Mouse (Mus musculus) neural tube, embryonic 14.5 days (tissue): Measurements from ENCODE around the gene Pcsk7. TPM values are rescaled to one million over a fixed set of nuclear protein-coding genes. Genes with fewer than 3 reads are reported as not detected.

Source experiments
- ATAC-seq: fragments of 200-750 bp; cut with Nextera tagmentation; 2 replicates; pipeline ENCODE4 v1.8.0; 2017; ENCODE audit warnings: low read depth, mild to moderate bottlenecking, moderate TSS enrichment, moderate library complexity
- H3K27ac ChIP-seq: fragments of 300-500 bp; sonication (generic); 2 replicates; pipeline ENCODE4 v1.5.1; 2014; ENCODE audit warnings: low read depth, mild to moderate bottlenecking, control low read depth, low read length, moderate library complexity, mixed read lengths
- H3K27me3 ChIP-seq: fragments of 300-500 bp; sonication (generic); 2 replicates; pipeline ENCODE4 v1.6.1; 2014; ENCODE audit warnings: low read length; ENCODE audit not compliant: control insufficient read depth, insufficient read depth
- H3K36me3 ChIP-seq: fragments of 300-500 bp; sonication (generic); 2 replicates; pipeline ENCODE4 v1.6.1; 2014; ENCODE audit warnings: low read length, mixed read lengths; ENCODE audit not compliant: control insufficient read depth, insufficient read depth
- H3K4me1 ChIP-seq: fragments of 300-500 bp; sonication (generic); 2 replicates; pipeline ENCODE4 v1.6.1; 2014; ENCODE audit warnings: low read length; ENCODE audit not compliant: control insufficient read depth, insufficient read depth
- H3K4me2 ChIP-seq: fragments of 300-500 bp; sonication (generic); 2 replicates; pipeline ENCODE4 v1.6.1; 2014; ENCODE audit warnings: mild to moderate bottlenecking, low read depth, low read length, control low read depth
- H3K4me3 ChIP-seq: fragments of 300-500 bp; sonication (generic); 2 replicates; pipeline ENCODE4 v1.5.1; 2014; ENCODE audit warnings: low read depth, low read length, control low read depth, mixed read lengths
- H3K9ac ChIP-seq: fragments of 300-500 bp; sonication (generic); replicated peaks from 2 replicates; pipeline ENCODE4 v1.6.1; 2014; ENCODE audit warnings: low read depth, mild to moderate bottlenecking, control low read depth, low read length, mixed read lengths
- H3K9me3 ChIP-seq: fragments of 300-500 bp; sonication (generic); 2 replicates; pipeline ENCODE4 v1.6.1; 2016; ENCODE audit warnings: low read length; ENCODE audit not compliant: control insufficient read depth
- WGBS: fragments of 180-500 bp; shearing (Covaris S2); extraction: QIAGEN DNeasy Blood & Tissue Kit; methylation state at CpG from one replicate; pipeline ENCODE4 v1.1.7; 2014; 5-methylcytosine and 5-hydroxymethylcytosine counted together
- polyA plus RNA-seq: library from polyadenylated mRNA; unstranded; fragments of >200 nt; fragmentation: Nextera tagmentation; extraction: Ambion mirVana; gene quantifications from 2 replicates; pipeline ENCODE4 v1.2.1, GENCODE M21; 2014

Pcsk7 gene
- polyA plus RNA-seq, 1 experiment from 2014 or later: 16.5 TPM

GRCm38 (mm10) chr9:45935628-45936210, 29.4 kb downstream of the Pcsk7 start, which contains the start of gene Tagln:
Gene Tagln (minus strand): TSS chr9:45936058.
- H3K27ac ChIP-seq: no peak within 1 kb of the TSS
- peaks cover 14% of the 10 kb centered on the region for H3K36me3 ChIP-seq
- no peaks in the 10 kb centered on the region for H3K27me3 ChIP-seq
- 9% methylated on average over 21 of the region's 21 CpGs for WGBS
- no peak within 1 kb of the TSS for H3K9ac ChIP-seq
- H3K4me1 ChIP-seq: no peaks in the 10 kb centered on the region
- no peaks in the 10 kb centered on the region for H3K9me3 ChIP-seq
- no peak within 1 kb of the TSS for H3K4me3 ChIP-seq
- peak within 1 kb of the TSS; percentile 19; the same call in 1 of the 2 replicates for H3K4me2 ChIP-seq
- ATAC-seq: 0 out of 2 replicates have a peak, but pooled peaks have one; percentile 56

GRCm38 (mm10) chr9:45936883-45937282, 30.6 kb downstream of the Pcsk7 start:
- Histone ChIP-seq H3K9me3 (no peaks in the 10 kb centered on the region), H3K36me3 (peaks cover 22% of the 10 kb centered on the region), H3K4me1 (no peaks in the 10 kb centered on the region), H3K4me3 (no peak overlapping the region), H3K27me3 (no peaks in the 10 kb centered on the region), H3K27ac (no peak overlapping the region), H3K4me2 (no peak overlapping the region), H3K9ac (no peak overlapping the region)
- WGBS: 24% methylated on average over 3 of the region's 3 CpGs
- peak; percentile 68; the same call in 1 of the 2 replicates for ATAC-seq

DNA sequence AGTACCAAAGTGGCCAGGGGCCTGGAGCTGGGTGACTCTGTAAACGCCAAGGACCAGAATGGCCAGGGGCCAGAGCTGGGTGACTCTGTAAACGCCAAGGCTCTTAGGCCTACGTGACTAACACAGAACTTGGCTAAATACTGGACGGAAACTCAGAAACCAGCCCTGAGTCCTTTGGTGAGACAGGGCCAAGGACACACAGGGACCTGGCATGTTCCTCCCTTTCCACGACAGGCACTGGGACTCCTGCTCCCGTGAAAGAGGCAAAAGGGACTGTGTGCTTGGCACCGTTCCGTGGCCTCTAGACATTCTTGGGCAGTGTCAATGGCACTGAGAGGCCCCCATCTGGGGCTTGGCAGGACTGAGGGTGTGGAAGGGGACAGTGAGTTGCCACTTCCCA, 31.8 kb downstream of the Pcsk7 start:
- no peak for ATAC-seq
- Histone ChIP-seq H3K9ac (no peak overlapping the region), H3K4me3 (no peak overlapping the region), H3K36me3 (peaks cover 31% of the 10 kb centered on the region), H3K27me3 (no peaks in the 10 kb centered on the region), H3K4me1 (no peaks in the 10 kb centered on the region), H3K9me3 (no peaks in the 10 kb centered on the region), H3K27ac (no peak overlapping the region), H3K4me2 (no peak overlapping the region)
- 92% methylated on average over 8 of the region's 8 CpGs for WGBS

DNA sequence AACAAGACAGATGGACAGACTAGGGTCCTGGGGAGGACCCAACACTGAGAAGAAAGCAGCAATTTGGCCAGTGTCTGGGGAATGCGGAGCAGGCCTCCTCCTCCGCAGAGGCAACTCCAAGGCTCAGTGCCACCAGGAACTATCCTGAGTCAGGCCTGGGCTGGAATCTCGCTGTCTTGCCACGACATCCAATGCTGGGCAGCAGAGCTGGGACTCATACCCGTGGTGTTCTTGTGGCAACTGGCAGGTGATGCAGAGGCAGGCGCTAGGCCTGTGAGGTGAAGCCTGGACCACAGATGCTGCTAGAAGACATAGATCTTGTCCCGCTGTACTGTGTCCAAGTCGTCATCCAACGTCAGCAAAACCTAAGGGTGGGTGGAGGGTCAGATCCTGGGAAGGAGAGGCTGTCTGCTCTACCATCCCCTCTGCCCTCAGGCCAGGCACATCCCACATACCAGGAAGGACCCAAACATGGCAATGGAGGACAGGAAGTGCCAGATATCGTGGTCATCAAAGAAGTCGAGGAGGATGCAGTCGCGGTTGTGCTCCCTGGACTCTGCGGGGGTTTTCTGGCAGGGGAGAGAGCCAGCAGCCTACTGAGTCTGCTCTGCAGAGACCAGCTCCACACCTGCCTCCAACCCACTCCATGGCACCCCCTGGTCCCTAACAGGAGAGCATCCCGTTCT, 32.8 kb downstream of the Pcsk7 start:
- ATAC-seq: no peak
- WGBS: 89% methylated on average over 15 of the region's 15 CpGs
- no peak overlapping the region for H3K4me3 ChIP-seq
- no peaks in the 10 kb centered on the region for H3K4me1 ChIP-seq
- H3K9me3 ChIP-seq: no peaks in the 10 kb centered on the region
- H3K27ac ChIP-seq: no peak overlapping the region
- no peak overlapping the region for H3K4me2 ChIP-seq
- no peaks in the 10 kb centered on the region for H3K27me3 ChIP-seq
- no peak overlapping the region for H3K9ac ChIP-seq
- H3K36me3 ChIP-seq: peaks cover 39% of the 10 kb centered on the region

DNA sequence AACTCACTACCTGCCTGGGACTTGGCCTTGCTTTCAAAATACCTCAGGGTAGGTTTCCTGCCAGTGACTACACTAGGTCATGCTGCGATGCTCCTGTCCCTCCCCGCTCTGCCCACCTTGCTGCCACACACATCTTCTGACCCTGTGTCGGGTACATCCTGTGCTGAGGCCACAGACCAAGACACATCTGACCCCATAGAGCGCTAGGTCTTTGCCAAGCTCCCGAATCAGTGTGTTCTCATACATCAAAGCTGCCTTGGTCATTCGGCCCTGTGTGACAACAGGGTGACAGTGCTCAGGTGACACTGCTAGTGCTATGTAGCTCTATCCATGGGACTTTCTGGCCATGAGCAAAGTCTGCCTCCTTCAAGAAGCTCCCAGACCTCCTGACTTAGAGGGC, 33.5 kb downstream of the Pcsk7 start:
- ATAC-seq: no peak
- 96% methylated on average over 6 of the region's 6 CpGs for WGBS

DNA sequence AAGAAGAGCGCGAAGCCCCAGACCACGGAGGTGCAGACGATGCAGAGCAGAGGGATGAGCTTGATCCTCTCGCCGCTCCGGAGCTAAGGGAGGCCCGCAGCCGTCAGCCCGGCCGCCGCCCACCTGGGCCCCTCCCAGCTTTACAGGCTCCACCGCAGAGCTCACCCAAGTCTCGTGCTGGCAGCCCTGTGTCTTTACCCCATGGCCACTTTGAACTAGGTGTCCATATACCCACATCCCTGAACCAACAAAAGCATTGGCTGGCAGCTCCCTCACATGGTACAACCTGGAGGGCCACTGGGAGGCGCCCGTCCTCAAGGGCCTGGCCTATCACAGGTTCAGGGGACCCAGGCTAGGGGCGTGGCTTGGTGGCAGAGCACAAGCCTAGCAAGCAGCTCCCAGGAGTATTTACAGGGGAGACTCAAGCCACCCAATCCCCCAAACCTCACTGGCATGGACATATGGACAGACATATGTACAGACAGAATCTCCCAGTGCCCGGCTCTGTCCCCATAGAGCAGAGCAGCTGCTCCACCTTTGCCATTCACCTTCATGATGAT, 35.1 kb downstream of the Pcsk7 start:
- no peaks in the 10 kb centered on the region for H3K9me3 ChIP-seq
- no peaks in the 10 kb centered on the region for H3K27me3 ChIP-seq
- H3K36me3 ChIP-seq: peaks cover 59% of the 10 kb centered on the region
- no peak overlapping the region for H3K9ac ChIP-seq
- H3K4me3 ChIP-seq: no peak overlapping the region
- no peak for ATAC-seq
- no peaks in the 10 kb centered on the region for H3K4me1 ChIP-seq
- WGBS: 54% methylated on average over 18 of the region's 18 CpGs
- H3K27ac ChIP-seq: no peak overlapping the region
- no peak overlapping the region for H3K4me2 ChIP-seq

More for the DNA sequence above, 33.5 kb downstream of the Pcsk7 start:
- no peak overlapping the region for H3K9ac ChIP-seq
- H3K4me1 ChIP-seq: no peaks in the 10 kb centered on the region
- H3K9me3 ChIP-seq: no peaks in the 10 kb centered on the region
- no peak overlapping the region for H3K27ac ChIP-seq
- H3K4me3 ChIP-seq: no peak overlapping the region
- H3K4me2 ChIP-seq: no peak overlapping the region
- no peaks in the 10 kb centered on the region for H3K27me3 ChIP-seq
- peaks cover 46% of the 10 kb centered on the region for H3K36me3 ChIP-seq

DNA sequence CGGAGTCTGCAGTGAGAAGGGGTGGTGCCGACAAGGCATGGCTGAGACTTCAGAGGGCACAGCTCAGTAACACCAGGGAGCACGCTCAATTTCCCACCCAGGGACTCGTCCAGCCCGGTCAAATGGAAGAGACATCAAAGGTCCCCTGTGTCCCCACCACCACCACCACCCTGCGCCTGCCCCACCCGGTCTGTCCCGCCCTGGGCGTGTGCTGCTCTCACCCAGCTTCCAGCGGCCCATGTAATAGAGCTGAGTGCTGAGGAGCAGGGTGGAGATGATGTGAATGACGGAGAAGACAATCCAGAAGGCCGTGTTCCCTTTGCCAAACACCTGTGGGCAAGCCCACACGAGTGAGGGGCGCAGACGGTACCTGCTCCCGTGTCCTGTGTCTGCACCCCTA, 36.2 kb downstream of the Pcsk7 start:
- H3K4me3 ChIP-seq: no peak overlapping the region
- no peaks in the 10 kb centered on the region for H3K9me3 ChIP-seq
- H3K4me1 ChIP-seq: no peaks in the 10 kb centered on the region
- H3K9ac ChIP-seq: no peak overlapping the region
- peaks cover 63% of the 10 kb centered on the region for H3K36me3 ChIP-seq
- H3K4me2 ChIP-seq: no peak overlapping the region
- H3K27ac ChIP-seq: no peak overlapping the region
- H3K27me3 ChIP-seq: no peaks in the 10 kb centered on the region
- 94% methylated on average over 16 of the region's 16 CpGs for WGBS
- ATAC-seq: no peak

- H3K9me3 ChIP-seq: no peaks in the 10 kb centered on the region
- no peak overlapping the region for H3K9ac ChIP-seq
- no peaks in the 10 kb centered on the region for H3K27me3 ChIP-seq
- H3K27ac ChIP-seq: no peak overlapping the region
- H3K4me3 ChIP-seq: no peak overlapping the region
- H3K36me3 ChIP-seq: peaks cover 66% of the 10 kb centered on the region
- WGBS: 96% methylated on average over 8 of the region's 8 CpGs
- H3K4me2 ChIP-seq: no peak overlapping the region
- ATAC-seq: no peak
- no peaks in the 10 kb centered on the region for H3K4me1 ChIP-seq
Observed at GRCm38 (mm10) chr9:45942916-45943315, 36.6 kb downstream of the Pcsk7 start.
